Mouse (Mus musculus): Measurements from ENCODE around the gene Med7.

DNA sequence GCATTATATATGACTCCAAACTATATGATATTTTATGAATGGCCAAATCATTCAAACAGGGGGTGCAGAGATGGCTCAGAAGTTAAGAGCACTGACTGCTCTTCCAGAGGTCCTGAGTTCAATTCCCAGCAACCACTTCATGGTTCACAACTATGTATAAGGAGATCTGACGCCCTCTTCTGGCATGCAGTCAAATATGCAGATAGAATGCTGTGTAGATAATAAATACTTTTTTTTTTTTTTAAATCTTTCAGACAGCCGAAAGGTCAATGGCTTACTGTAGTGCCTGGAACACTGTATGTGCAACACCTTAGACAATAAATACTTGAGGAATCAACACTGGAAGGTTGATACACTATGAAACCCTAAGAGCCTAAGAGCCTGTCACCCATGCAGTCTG, 6.6 kb upstream of the Med7 start:
- TF ChIP-seq GATA1 (IDR thresholded peaks at IDR 0.05; ENCODE audit: borderline replicate concordance, low read length) (no peak), FLI1 (IDR thresholded peaks at IDR 0.05; ENCODE audit: low read length) (no peak)

All from megakaryocyte, embryonic 14.5 days (primary cell).